Mouse (Mus musculus) lung, adult 2 months (tissue): Measurements from ENCODE around the gene Skiv2l.

Experiments used
- CTCF ChIP-seq: fragments of 200-500 bp; IDR thresholded peaks from 2 replicates; pipeline ENCODE4 v1.5.1; 2011; ENCODE audit warnings: mild to moderate bottlenecking, low read length, control low read depth; ENCODE audit not compliant: insufficient read depth
- POLR2A ChIP-seq: fragments of 200-500 bp; IDR thresholded peaks from 2 replicates; pipeline ENCODE4 v1.6.1; 2011; ENCODE audit warnings: low read depth, mild to moderate bottlenecking, control low read depth, low read length, borderline replicate concordance; ENCODE audit errors: extremely low read depth

GRCm38 (mm10) chr17:34854761-34855160, 4.8 kb upstream of the Skiv2l start:
- no peak for TF ChIP-seq POLR2A
- TF ChIP-seq CTCF, result no peak
